ENCODE assay signal across 11 mouse cellular contexts in the genomic region with DNA sequence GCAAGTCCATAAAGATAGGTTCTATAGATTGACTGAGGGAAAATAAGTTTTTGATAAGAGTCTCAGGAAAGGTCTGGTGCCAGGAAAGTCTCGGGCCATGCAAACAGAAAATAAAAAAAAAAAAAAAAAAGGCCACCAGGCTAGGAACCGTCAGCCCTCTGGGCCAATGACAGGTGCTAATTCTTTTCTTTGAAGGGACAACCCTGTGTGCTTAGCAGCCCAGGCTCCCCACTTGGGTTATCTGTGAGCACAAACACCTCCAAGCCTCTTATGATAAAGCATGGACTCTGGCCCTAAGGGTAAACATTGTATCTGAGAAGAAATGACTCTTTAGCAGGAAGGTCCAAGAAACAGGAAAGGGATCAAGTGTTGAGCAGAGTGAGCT. TPM values are rescaled to one million over a fixed set of nuclear protein-coding genes. Genes with fewer than 3 reads are reported as not detected.
A peak's percentile ranks its signal among the peaks of the same experiment; 100 is the strongest.
DNase-seq lines count a peak whose midpoint lies in the region; ATAC-seq and TF ChIP-seq lines count a peak whose summit lies in the region.
"Had no signal": no experiment of that assay in that cellular context is flagged by ENCODE, and none has a peak within 500 bp of the region (broad histone marks: within the 10 kb centered on the region; RNA-seq: fewer than 3 reads in every experiment).

No protein-coding gene starts in this region.

- TF ChIP-seq CTCF in heart, postnatal 0 days (IDR thresholded peaks at IDR 0.05; ENCODE audit: low read depth): no peak

- peaks cover 5% of the 10 kb centered on the region; the same call in 1 of the 2 replicates for H3K4me1 ChIP-seq in heart, postnatal 0 days (ENCODE audit: control insufficient read depth, insufficient read depth)
- no peaks in the 10 kb centered on the region; the same call in 1 of the 2 replicates for H3K4me1 ChIP-seq in forebrain, embryonic 16.5 days (replicated peaks; ENCODE audit: control insufficient read depth, insufficient read depth, low read length)
- peaks cover 5% of the 10 kb centered on the region; the same call in 1 of the 2 replicates for H3K4me1 ChIP-seq in hindbrain, embryonic 16.5 days (ENCODE audit: control insufficient read depth, insufficient read depth, low read depth, low read length)
- peaks cover 12% of the 10 kb centered on the region for H3K4me1 ChIP-seq in midbrain, embryonic 16.5 days (ENCODE audit: control insufficient read depth, insufficient read depth, low read length)

- no peak for ATAC-seq in heart, postnatal 0 days (ENCODE audit: insufficient read depth, low read depth)
- no peak for ATAC-seq in forebrain, embryonic 16.5 days
- ATAC-seq in hindbrain, embryonic 16.5 days: no peak
- ATAC-seq in midbrain, embryonic 16.5 days: no peak

- H3K4me3 ChIP-seq in heart, postnatal 0 days (ENCODE audit: low read depth, low read length): no peak overlapping the region
- peak overlapping the region; percentile 75 for H3K4me3 ChIP-seq in forebrain, embryonic 16.5 days (replicated peaks; ENCODE audit: low read length)
- H3K4me3 ChIP-seq in hindbrain, embryonic 16.5 days (ENCODE audit: low read length): peak overlapping the region; percentile 73
- H3K4me3 ChIP-seq in midbrain, embryonic 16.5 days (ENCODE audit: low read depth, low read length): peak overlapping the region; percentile 50

- intact Hi-C loops in heart, postnatal 36 days (cut with DNase I): no loop called here

- no peaks in the 10 kb centered on the region; the same call in 1 of the 2 replicates for H3K27me3 ChIP-seq in heart, postnatal 0 days (ENCODE audit: control insufficient read depth, insufficient read depth, low read length)
- no peaks in the 10 kb centered on the region for H3K27me3 ChIP-seq in forebrain, embryonic 16.5 days (replicated peaks; ENCODE audit: control insufficient read depth, insufficient read depth, low read length)
- H3K27me3 ChIP-seq in hindbrain, embryonic 16.5 days (replicated peaks; ENCODE audit: control insufficient read depth, insufficient read depth, low read length): no peaks in the 10 kb centered on the region
- H3K27me3 ChIP-seq in midbrain, embryonic 16.5 days (ENCODE audit: control insufficient read depth, insufficient read depth, low read depth, low read length): no peaks in the 10 kb centered on the region

- peak overlapping the region; percentile 97 for H3K4me2 ChIP-seq in heart, postnatal 0 days (ENCODE audit: low read depth, low read length)
- peak overlapping the region; percentile 81 for H3K4me2 ChIP-seq in forebrain, embryonic 16.5 days (ENCODE audit: low read length)
- H3K4me2 ChIP-seq in hindbrain, embryonic 16.5 days (ENCODE audit: low read length): peak overlapping the region; percentile 79
- peak overlapping the region; percentile 58 for H3K4me2 ChIP-seq in midbrain, embryonic 16.5 days (ENCODE audit: low read length)

- no peaks in the 10 kb centered on the region for H3K9me3 ChIP-seq in heart, postnatal 0 days (replicated peaks; ENCODE audit: control insufficient read depth, low read length)
- no peaks in the 10 kb centered on the region for H3K9me3 ChIP-seq in forebrain, embryonic 16.5 days (ENCODE audit: control insufficient read depth, low read length)
- H3K9me3 ChIP-seq in hindbrain, embryonic 16.5 days (ENCODE audit: control insufficient read depth, low read length): no peaks in the 10 kb centered on the region
- no peaks in the 10 kb centered on the region for H3K9me3 ChIP-seq in midbrain, embryonic 16.5 days (replicated peaks; ENCODE audit: control insufficient read depth, low read length, poor library complexity, severe bottlenecking)

- H3K9ac ChIP-seq in heart, postnatal 0 days (replicated peaks; ENCODE audit: low read depth, low read length): no peak overlapping the region
- no peak overlapping the region for H3K9ac ChIP-seq in forebrain, embryonic 16.5 days (replicated peaks; ENCODE audit: low read depth, low read length)
- H3K9ac ChIP-seq in hindbrain, embryonic 16.5 days (ENCODE audit: low read depth, low read length): no peak overlapping the region
- no peak overlapping the region for H3K9ac ChIP-seq in midbrain, embryonic 16.5 days (ENCODE audit: low read depth, low read length)

- DNase-seq in heart, postnatal 0 days (ENCODE audit: low spot score): no peak
- no peak for DNase-seq in heart, postnatal 36 days
- no peak for DNase-seq in urinary bladder, postnatal 25 days (ENCODE audit: low spot score)
- no peak for DNase-seq in B cell, adult 2 months
- DNase-seq: layer of hippocampus, postnatal 36 days; lung, adult 18-20 months; right cerebral cortex, postnatal 4 days; thymus, postnatal 14 days had no signal

- H3K36me3 ChIP-seq in heart, postnatal 0 days (replicated peaks; ENCODE audit: control insufficient read depth, insufficient read depth, low read length): no peaks in the 10 kb centered on the region
- H3K36me3 ChIP-seq in forebrain, embryonic 16.5 days (ENCODE audit: control insufficient read depth, insufficient read depth): no peaks in the 10 kb centered on the region
- H3K36me3 ChIP-seq in hindbrain, embryonic 16.5 days (ENCODE audit: control insufficient read depth, insufficient read depth, low read length): no peaks in the 10 kb centered on the region
- no peaks in the 10 kb centered on the region for H3K36me3 ChIP-seq in midbrain, embryonic 16.5 days (ENCODE audit: control insufficient read depth, insufficient read depth, low read length)

- H3K27ac ChIP-seq in heart, postnatal 0 days (ENCODE audit: low read depth): no peak overlapping the region
- H3K27ac ChIP-seq in forebrain, embryonic 16.5 days (ENCODE audit: low read length): no peak overlapping the region
- no peak overlapping the region for H3K27ac ChIP-seq in hindbrain, embryonic 16.5 days (ENCODE audit: low read depth, low read length)
- no peak overlapping the region for H3K27ac ChIP-seq in midbrain, embryonic 16.5 days (ENCODE audit: low read length)

- no peak for TF ChIP-seq EP300 in heart, postnatal 0 days (IDR thresholded peaks at IDR 0.05; ENCODE audit: low read depth)

- WGBS in heart, postnatal 0 days: 18% methylated on average over 2 of the region's 2 CpGs
- WGBS in forebrain, embryonic 16.5 days: 46% methylated on average over 2 of the region's 2 CpGs
- 43% methylated on average over 2 of the region's 2 CpGs for WGBS in hindbrain, embryonic 16.5 days
- WGBS in midbrain, embryonic 16.5 days: 56% methylated on average over 2 of the region's 2 CpGs

RNA-seq across cellular contexts. Expression of a gene that starts 18.4 kb away (rescaled TPM):
- 2.8 and 115 TPM in 2 replicates for total RNA-seq in heart, postnatal 0 days (2014; rRNA removed; ENCODE audit: low replicate concordance)
- 4.9 and 5.2 TPM in 2 replicates for polyA plus RNA-seq in heart, postnatal 0 days (2015; fragmentation: Nextera tagmentation; extraction: Ambion mirVana)
- total RNA-seq in heart, postnatal 36 days (2021): 1 to 10 TPM; 4.4 to 5.0 TPM
- 36.3 and 47.2 TPM in 2 replicates for polyA plus RNA-seq in forebrain, embryonic 16.5 days (2015; fragmentation: Nextera tagmentation; extraction: Ambion mirVana)
- 44.2 and 45.6 TPM in 2 replicates for polyA plus RNA-seq in hindbrain, embryonic 16.5 days (2015; fragmentation: Nextera tagmentation; extraction: Ambion mirVana)
- polyA plus RNA-seq in midbrain, embryonic 16.5 days (2015; fragmentation: Nextera tagmentation; extraction: Ambion mirVana): 45.6 and 51.3 TPM in 2 replicates
